Mouse (Mus musculus): ENCODE measurements at regions not wholly inside any gene's neighbourhood (a gene's known extent, or its start where the extent isn't known, plus 50 kb on each side); places are given as distances from the start of the nearest gene placed in this dataset.

- Histone ChIP-seq H3K27me3 (ENCODE audit: control insufficient read depth, insufficient read depth, low read length) (no peaks in the 10 kb centered on the region), H3K27ac (ENCODE audit: control insufficient read depth, insufficient read depth, low read depth, low read length) (no peak overlapping the region), H3K4me3 (ENCODE audit: control insufficient read depth, low read depth, low read length) (no peak overlapping the region), H3K36me3 (ENCODE audit: control insufficient read depth, insufficient read depth, low read length) (no peaks in the 10 kb centered on the region), H3K4me1 (ENCODE audit: control insufficient read depth, insufficient read depth, low read length) (peaks cover 5% of the 10 kb centered on the region)
- TF ChIP-seq CTCF (IDR thresholded peaks at IDR 0.05; ENCODE audit: control insufficient read depth, insufficient read depth, insufficient replicate concordance, low read depth, low read length) (no peak), POLR2A (IDR thresholded peaks at IDR 0.05; ENCODE audit: control insufficient read depth, low read depth, low read length) (no peak)
These were observed 240.6 kb upstream of the Gjb5 start for GRCm38 (mm10) chr4:127598610-127599009.

GRCm38 (mm10) chr4:127594081-127594480 lies 236.1 kb upstream of the Gjb5 start:
- no peak overlapping the region for H3K4me3 ChIP-seq (ENCODE audit: control insufficient read depth, low read depth, low read length)
- no peaks in the 10 kb centered on the region for H3K36me3 ChIP-seq (ENCODE audit: control insufficient read depth, insufficient read depth, low read length)
- no peak overlapping the region for H3K27ac ChIP-seq (ENCODE audit: control insufficient read depth, insufficient read depth, low read depth, low read length)
- H3K4me1 ChIP-seq (ENCODE audit: control insufficient read depth, insufficient read depth, low read length) = peaks cover 5% of the 10 kb centered on the region
- no peak for TF ChIP-seq POLR2A (IDR thresholded peaks at IDR 0.05; ENCODE audit: control insufficient read depth, low read depth, low read length)
- TF ChIP-seq CTCF (IDR thresholded peaks at IDR 0.05; ENCODE audit: control insufficient read depth, insufficient read depth, insufficient replicate concordance, low read depth, low read length) = no peak
- H3K27me3 ChIP-seq (ENCODE audit: control insufficient read depth, insufficient read depth, low read length) = no peaks in the 10 kb centered on the region

GRCm38 (mm10) chr4:127591540-127591939 lies 233.6 kb upstream of the Gjb5 start:
- peaks cover 5% of the 10 kb centered on the region for H3K4me1 ChIP-seq (ENCODE audit: control insufficient read depth, insufficient read depth, low read length)
- TF ChIP-seq POLR2A (IDR thresholded peaks at IDR 0.05; ENCODE audit: control insufficient read depth, low read depth, low read length) (no peak), CTCF (IDR thresholded peaks at IDR 0.05; ENCODE audit: control insufficient read depth, insufficient read depth, insufficient replicate concordance, low read depth, low read length) (no peak)
- H3K27me3 ChIP-seq (ENCODE audit: control insufficient read depth, insufficient read depth, low read length) = no peaks in the 10 kb centered on the region
- no peaks in the 10 kb centered on the region for H3K36me3 ChIP-seq (ENCODE audit: control insufficient read depth, insufficient read depth, low read length)
- H3K4me3 ChIP-seq (ENCODE audit: control insufficient read depth, low read depth, low read length) = no peak overlapping the region
- no peak overlapping the region for H3K27ac ChIP-seq (ENCODE audit: control insufficient read depth, insufficient read depth, low read depth, low read length)

GRCm38 (mm10) chr4:127586822-127587221 lies 228.8 kb upstream of the Gjb5 start:
- TF ChIP-seq POLR2A (IDR thresholded peaks at IDR 0.05; ENCODE audit: control insufficient read depth, low read depth, low read length) (no peak), CTCF (IDR thresholded peaks at IDR 0.05; ENCODE audit: control insufficient read depth, insufficient read depth, insufficient replicate concordance, low read depth, low read length) (no peak)
- Histone ChIP-seq H3K27ac (ENCODE audit: control insufficient read depth, insufficient read depth, low read depth, low read length) (no peak overlapping the region), H3K4me3 (ENCODE audit: control insufficient read depth, low read depth, low read length) (no peak overlapping the region), H3K36me3 (ENCODE audit: control insufficient read depth, insufficient read depth, low read length) (no peaks in the 10 kb centered on the region), H3K4me1 (ENCODE audit: control insufficient read depth, insufficient read depth, low read length) (no peaks in the 10 kb centered on the region), H3K27me3 (ENCODE audit: control insufficient read depth, insufficient read depth, low read length) (no peaks in the 10 kb centered on the region)

- TF ChIP-seq CTCF (IDR thresholded peaks at IDR 0.05; ENCODE audit: control insufficient read depth, insufficient read depth, insufficient replicate concordance, low read depth, low read length) (no peak), POLR2A (IDR thresholded peaks at IDR 0.05; ENCODE audit: control insufficient read depth, low read depth, low read length) (no peak)
- Histone ChIP-seq H3K36me3 (ENCODE audit: control insufficient read depth, insufficient read depth, low read length) (no peaks in the 10 kb centered on the region), H3K27ac (ENCODE audit: control insufficient read depth, insufficient read depth, low read depth, low read length) (no peak overlapping the region), H3K4me1 (ENCODE audit: control insufficient read depth, insufficient read depth, low read length) (no peaks in the 10 kb centered on the region), H3K4me3 (ENCODE audit: control insufficient read depth, low read depth, low read length) (no peak overlapping the region), H3K27me3 (ENCODE audit: control insufficient read depth, insufficient read depth, low read length) (no peaks in the 10 kb centered on the region)
These were observed 218.5 kb upstream of the Gjb5 start for GRCm38 (mm10) chr4:127576521-127576920.

GRCm38 (mm10) chr4:127562602-127563001 lies 204.6 kb upstream of the Gjb5 start:
- H3K36me3 ChIP-seq (ENCODE audit: control insufficient read depth, insufficient read depth, low read length) = no peaks in the 10 kb centered on the region
- no peaks in the 10 kb centered on the region for H3K27me3 ChIP-seq (ENCODE audit: control insufficient read depth, insufficient read depth, low read length)
- TF ChIP-seq POLR2A (IDR thresholded peaks at IDR 0.05; ENCODE audit: control insufficient read depth, low read depth, low read length) = no peak
- no peak for TF ChIP-seq CTCF (IDR thresholded peaks at IDR 0.05; ENCODE audit: control insufficient read depth, insufficient read depth, insufficient replicate concordance, low read depth, low read length)
- H3K27ac ChIP-seq (ENCODE audit: control insufficient read depth, insufficient read depth, low read depth, low read length) = no peak overlapping the region
- H3K4me1 ChIP-seq (ENCODE audit: control insufficient read depth, insufficient read depth, low read length) = no peaks in the 10 kb centered on the region
- no peak overlapping the region for H3K4me3 ChIP-seq (ENCODE audit: control insufficient read depth, low read depth, low read length)

- TF ChIP-seq POLR2A (IDR thresholded peaks at IDR 0.05; ENCODE audit: control insufficient read depth, low read depth, low read length) = no peak
- TF ChIP-seq CTCF (IDR thresholded peaks at IDR 0.05; ENCODE audit: control insufficient read depth, insufficient read depth, insufficient replicate concordance, low read depth, low read length) = no peak
- no peaks in the 10 kb centered on the region for H3K27me3 ChIP-seq (ENCODE audit: control insufficient read depth, insufficient read depth, low read length)
- no peak overlapping the region for H3K4me3 ChIP-seq (ENCODE audit: control insufficient read depth, low read depth, low read length)
- H3K36me3 ChIP-seq (ENCODE audit: control insufficient read depth, insufficient read depth, low read length) = no peaks in the 10 kb centered on the region
- no peaks in the 10 kb centered on the region for H3K4me1 ChIP-seq (ENCODE audit: control insufficient read depth, insufficient read depth, low read length)
- H3K27ac ChIP-seq (ENCODE audit: control insufficient read depth, insufficient read depth, low read depth, low read length) = no peak overlapping the region
These were observed 200.6 kb upstream of the Gjb5 start for GRCm38 (mm10) chr4:127558572-127558971.

All from testis, adult 2 months (tissue).